Mouse (Mus musculus) frontal cortex, adult 2 months (tissue): ENCODE measurements around the gene Clca3a1. TPM values are rescaled to one million over a fixed set of nuclear protein-coding genes. Genes with fewer than 3 reads are reported as not detected.

ENCODE experiments used
- DNase-seq, 2 experiments: peaks; one replicate each; pipeline ENCODE4 v3.0.0; 2022; ENCODE audit warnings: low spot score in 1 of 2; ENCODE audit errors: extremely low spot score in 1 of 2
- polyA plus RNA-seq: library from polyadenylated mRNA; depleted of rRNA; stranded (reverse); fragments of >200 nt; gene quantifications from 2 replicates; pipeline ENCODE4 v1.2.3, GENCODE M21; 2012; rRNA removed

Clca3a1 gene
- polyA plus RNA-seq, 1 experiment: 8.8 TPM

- DNase-seq: no peak
Measured at GRCm38 (mm10) chr3:144687618-144688017, 73.2 kb downstream of the Clca3a1 start.

- no peak for DNase-seq
Measured at GRCm38 (mm10) chr3:144686146-144686545, 74.6 kb downstream of the Clca3a1 start.

- no peak for DNase-seq
Measured at GRCm38 (mm10) chr3:144683136-144683814, 77.5 kb downstream of the Clca3a1 start.

GRCm38 (mm10) chr3:144681542-144681941 is 79.2 kb downstream of the Clca3a1 start:
- DNase-seq: no peak

DNA sequence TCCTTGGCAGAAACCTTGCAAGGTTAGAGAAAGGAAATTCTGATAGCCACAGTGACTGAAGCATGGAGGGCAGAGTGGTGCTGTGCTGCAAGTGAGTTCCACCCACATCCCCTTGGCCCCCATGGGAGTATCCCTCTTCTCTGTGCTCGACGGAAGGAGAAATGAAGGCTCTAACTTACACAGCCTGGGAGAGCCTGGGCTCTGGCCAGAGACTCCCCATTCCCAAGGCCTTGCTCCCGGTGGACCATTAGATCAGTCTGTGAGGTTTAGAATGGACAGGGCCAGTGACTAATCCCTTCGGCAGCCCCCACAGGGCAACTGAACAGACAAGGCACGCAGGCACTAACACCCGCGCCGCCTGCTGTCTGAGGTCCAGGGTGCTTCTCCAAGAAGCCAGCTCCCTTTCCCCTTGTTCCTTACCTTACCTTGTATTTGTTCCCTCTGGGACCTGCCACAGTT is 81.0 kb downstream of the Clca3a1 start:
- no peak for DNase-seq

Other genes with a start within 250 kb of the Clca3a1 start
- gene Hs2st1, start 190.8 kb downstream of the Clca3a1 start, polyA plus RNA-seq: 21.7 and 22.3 TPM in 2 replicates
- gene Selenof, start 190.7 kb downstream of the Clca3a1 start, polyA plus RNA-seq: 267 and 289 TPM in 2 replicates
- gene Sh3glb1, start 40.6 kb downstream of the Clca3a1 start, polyA plus RNA-seq: 31.0 and 32.3 TPM in 2 replicates
- 0.53 and 0.74 TPM in 2 replicates for gene Clca3a2, start 58.5 kb upstream of the Clca3a1 start, polyA plus RNA-seq
- gene Clca3b, start 88.4 kb upstream of the Clca3a1 start, polyA plus RNA-seq: not detected in 2 replicates
- 0.02 TPM in 1 of 2 replicates, not detected in the other for gene Clca4b, start 171.6 kb upstream of the Clca3a1 start, polyA plus RNA-seq
- not detected in 2 replicates for gene Clca4a, start 214.1 kb upstream of the Clca3a1 start, polyA plus RNA-seq